Mouse (Mus musculus) bone marrow macrophage, adult 2 months (primary cell): ENCODE results near the gene Gpr132.

Source experiments
- CTCF ChIP-seq: IDR thresholded peaks from 2 replicates; pipeline ENCODE4 v1.5.1; 2012; ENCODE audit warnings: low read depth, mild to moderate bottlenecking, low read length, moderate library complexity
- POLR2A ChIP-seq: IDR thresholded peaks from 2 replicates; pipeline ENCODE4 v1.6.1; 2012; ENCODE audit warnings: mild to moderate bottlenecking, low read depth, low read length, borderline replicate concordance

DNA sequence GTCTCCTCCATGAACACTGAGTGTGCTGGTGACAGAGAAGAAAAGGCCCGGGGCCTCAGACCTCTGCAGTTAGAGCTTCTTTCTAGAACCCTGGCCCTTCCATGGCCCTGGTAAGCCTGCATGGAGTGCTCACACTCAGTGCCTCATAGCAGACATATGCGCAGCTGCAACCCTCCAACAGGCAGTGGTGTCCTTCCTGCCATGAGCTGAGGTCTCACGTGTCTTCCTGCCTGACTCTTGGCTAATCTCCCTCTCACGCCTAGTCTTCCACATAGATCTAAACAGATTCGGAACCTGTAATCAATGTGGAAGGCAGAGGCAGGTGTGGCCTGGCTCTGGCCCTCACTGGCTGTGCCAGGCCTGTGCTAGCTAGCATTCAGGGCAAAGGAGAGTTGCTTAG is 11.7 kb upstream of the Gpr132 start:
- TF ChIP-seq CTCF (no peak), POLR2A (no peak)
